Mouse (Mus musculus) embryonic fibroblast, embryonic 13.5 days (primary cell): ENCODE measurements around the gene Cox8a. TPM values are rescaled to one million over a fixed set of nuclear protein-coding genes. Genes with fewer than 3 reads are reported as not detected.
A peak's percentile ranks its signal among the peaks of the same experiment; 100 is the strongest.

Source experiments
- H3K27ac ChIP-seq: 2 replicates; pipeline ENCODE4 v1.5.1; 2012; ENCODE audit warnings: low read length, control low read depth, inconsistent platforms; ENCODE audit not compliant: insufficient read depth
- H3K4me1 ChIP-seq: 2 replicates; pipeline ENCODE4 v1.6.1; 2011; ENCODE audit warnings: low read length; ENCODE audit not compliant: control insufficient read depth, insufficient read depth
- H3K4me3 ChIP-seq: 2 replicates; pipeline ENCODE4 v1.5.1; 2011; ENCODE audit warnings: mild to moderate bottlenecking, control low read depth, low read length; ENCODE audit not compliant: insufficient read depth
- CTCF ChIP-seq: IDR thresholded peaks from 2 replicates; pipeline ENCODE4 v1.5.1; 2011; ENCODE audit warnings: mild to moderate bottlenecking, control low read depth, low read length, moderate library complexity, borderline replicate concordance; ENCODE audit not compliant: insufficient read depth
- POLR2A ChIP-seq: IDR thresholded peaks from 2 replicates; pipeline ENCODE4 v1.6.1; 2011; ENCODE audit warnings: low read depth, mild to moderate bottlenecking, control low read depth, low read length, moderate library complexity
- polyA plus RNA-seq: library from polyadenylated mRNA; stranded (reverse); fragments of >200 nt; gene quantifications from 2 replicates; pipeline ENCODE4 v1.2.4, GENCODE M21; 2011; ENCODE audit warnings: low read depth; ENCODE audit not compliant: missing spikeins, insufficient read length

Gene Cox8a
- polyA plus RNA-seq, 1 experiment: 456 TPM

- no peaks in the 10 kb centered on the region for H3K4me1 ChIP-seq
- no peak overlapping the region for H3K4me3 ChIP-seq
- no peak overlapping the region for H3K27ac ChIP-seq
- TF ChIP-seq CTCF (no peak), POLR2A (no peak)
Observed at GRCm38 (mm10) chr19:7246021-7246420, 28.6 kb upstream of the Cox8a start.

DNA sequence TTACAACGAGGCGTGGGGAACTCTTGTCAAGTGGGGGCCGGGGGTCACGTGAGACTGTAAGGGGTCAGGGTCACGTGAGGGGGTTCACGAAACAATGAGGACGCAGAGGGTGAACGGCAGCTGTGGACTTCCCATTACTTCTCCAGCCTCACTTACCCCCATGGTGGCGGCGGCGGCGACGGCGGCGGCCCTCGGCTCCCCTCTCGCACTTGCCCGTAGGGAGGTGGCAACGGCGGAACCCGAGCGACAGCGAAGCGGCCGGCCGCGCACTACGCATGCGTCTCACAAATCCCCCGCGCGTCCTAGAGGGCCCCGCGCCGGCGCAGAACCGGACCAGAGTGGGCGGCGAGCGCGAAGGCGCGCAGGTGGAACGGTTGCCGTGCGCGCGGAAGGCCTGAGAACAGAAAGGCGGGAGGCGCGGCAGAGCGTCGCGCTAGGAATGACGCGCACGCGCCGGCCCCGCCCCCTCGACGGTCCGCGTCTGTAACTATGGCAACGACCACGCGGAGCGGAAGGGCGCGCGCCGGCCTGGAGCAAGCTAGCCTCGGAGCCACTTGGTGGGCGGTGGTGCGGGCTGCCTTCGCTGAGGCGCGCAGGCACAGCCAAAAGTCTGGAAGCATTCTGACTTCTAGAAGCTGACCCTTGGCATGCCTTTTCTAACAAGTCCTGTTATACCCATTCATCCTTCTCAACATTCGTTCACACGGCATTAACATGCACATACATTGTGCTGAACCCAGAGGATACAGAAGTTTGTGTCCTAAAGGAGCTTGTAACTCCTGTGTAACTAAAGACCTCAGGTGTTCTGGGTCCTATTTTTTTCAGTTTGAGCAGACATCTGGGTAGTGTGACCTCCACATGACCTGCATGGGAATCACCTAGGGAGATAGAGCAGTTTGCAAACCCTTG, 23.6 kb upstream of the Cox8a start, which contains the start of gene Naa40:
TSS of gene Naa40 (minus strand) at position 402 of the 909 bp plus-strand sequence.
- peak; percentile 62 for TF ChIP-seq POLR2A
- TF ChIP-seq CTCF: no peak
- no peaks in the 10 kb centered on the region for H3K4me1 ChIP-seq
- H3K27ac ChIP-seq: peak within 1 kb of the TSS; percentile 29; the same call in 1 of the 2 replicates
- H3K4me3 ChIP-seq: peak within 1 kb of the TSS; percentile 76

DNA sequence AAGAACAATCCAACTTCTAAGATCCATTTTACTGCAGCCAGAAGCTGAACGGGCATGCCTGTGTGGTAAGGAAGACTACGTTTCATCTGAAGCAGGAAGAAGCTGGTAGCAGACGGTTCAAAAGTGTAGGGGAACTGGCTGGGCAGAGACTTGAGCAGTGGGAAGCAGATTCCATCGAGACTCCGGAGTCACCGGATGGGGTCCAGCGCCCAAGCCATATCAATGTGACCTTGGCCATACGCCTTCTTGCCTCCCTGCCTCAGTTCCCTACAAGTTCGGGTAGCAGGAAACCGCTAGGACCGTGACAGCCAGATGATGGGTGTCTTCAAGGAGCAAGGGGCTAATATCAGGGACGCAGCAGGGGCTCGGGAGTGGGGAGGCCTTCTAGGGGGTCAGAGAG, 22.9 kb upstream of the Cox8a start:
- no peak for TF ChIP-seq POLR2A
- TF ChIP-seq CTCF: no peak
- Histone ChIP-seq H3K27ac (no peak overlapping the region), H3K4me3 (peak overlapping the region; percentile 76), H3K4me1 (no peaks in the 10 kb centered on the region)

DNA sequence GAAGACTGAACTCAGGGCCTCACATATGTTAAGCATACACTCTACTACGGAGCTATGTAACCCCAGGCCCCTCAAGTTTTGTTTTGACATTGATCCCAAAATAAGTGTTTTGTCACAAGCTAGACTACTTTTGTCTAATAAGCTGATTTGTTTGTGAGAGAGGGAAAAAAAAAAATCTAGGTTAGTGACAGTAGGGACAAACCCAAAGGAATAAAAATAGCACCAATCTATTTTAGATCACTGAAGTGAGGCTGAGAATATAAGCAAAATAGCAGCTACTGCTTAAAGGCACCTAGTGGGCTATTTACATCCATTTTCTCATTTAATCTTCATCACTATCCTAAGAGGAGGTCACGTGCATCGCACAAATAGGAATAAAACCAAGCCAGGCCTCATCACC, 22.2 kb upstream of the Cox8a start:
- peak overlapping the region; percentile 76 for H3K4me3 ChIP-seq
- H3K27ac ChIP-seq: no peak overlapping the region
- TF ChIP-seq CTCF (no peak), POLR2A (no peak)
- H3K4me1 ChIP-seq: no peaks in the 10 kb centered on the region

DNA sequence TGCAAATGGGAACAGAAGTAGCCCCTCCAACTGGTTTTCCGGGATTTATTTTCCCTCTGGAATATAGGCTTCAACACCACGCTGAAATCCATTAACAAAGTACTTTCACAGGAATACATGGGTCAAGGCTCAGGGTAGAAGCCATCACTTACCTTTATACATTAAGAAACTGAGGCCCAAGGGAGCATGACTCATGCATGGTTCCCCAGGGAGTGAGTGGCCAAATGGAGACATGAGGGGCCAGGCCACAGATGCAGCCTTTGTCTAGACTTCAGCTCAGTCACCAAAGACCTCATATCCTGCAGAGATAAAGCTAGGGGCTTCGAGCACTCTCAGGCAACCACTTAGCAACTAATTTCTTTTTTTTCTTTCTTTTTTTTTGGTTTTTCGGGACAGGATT, 19.3 kb upstream of the Cox8a start:
- TF ChIP-seq CTCF (no peak), POLR2A (no peak)
- H3K4me1 ChIP-seq: no peaks in the 10 kb centered on the region
- no peak overlapping the region for H3K4me3 ChIP-seq
- no peak overlapping the region for H3K27ac ChIP-seq

GRCm38 (mm10) chr19:7236011-7236410, 18.6 kb upstream of the Cox8a start:
- H3K4me1 ChIP-seq: no peaks in the 10 kb centered on the region
- no peak overlapping the region for H3K27ac ChIP-seq
- TF ChIP-seq CTCF: no peak
- no peak for TF ChIP-seq POLR2A
- no peak overlapping the region for H3K4me3 ChIP-seq

DNA sequence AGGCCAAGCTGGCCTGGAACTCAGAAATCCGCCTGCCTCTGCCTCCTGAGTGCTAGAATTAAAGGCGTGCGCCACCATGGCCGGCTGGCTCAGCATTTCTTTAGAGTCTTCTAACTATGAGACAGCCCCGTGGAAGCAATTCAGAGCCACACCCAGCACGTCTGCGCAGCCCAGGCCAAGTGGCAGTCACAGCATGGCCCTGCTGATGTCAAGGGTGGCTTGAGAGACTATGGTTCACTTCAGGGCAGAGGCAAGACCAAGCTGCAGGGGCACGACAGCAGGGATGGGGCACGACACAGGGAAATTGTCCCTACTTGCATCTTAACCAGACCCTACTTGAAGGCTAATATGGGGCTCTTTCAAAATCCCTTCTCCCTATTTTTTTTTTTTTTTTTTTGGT, 18.0 kb upstream of the Cox8a start:
- H3K4me1 ChIP-seq: no peaks in the 10 kb centered on the region
- H3K27ac ChIP-seq: no peak overlapping the region
- H3K4me3 ChIP-seq: no peak overlapping the region
- TF ChIP-seq CTCF (no peak), POLR2A (no peak)

GRCm38 (mm10) chr19:7234537-7235221, 17.3 kb upstream of the Cox8a start:
- no peak overlapping the region for H3K27ac ChIP-seq
- H3K4me3 ChIP-seq: no peak overlapping the region
- H3K4me1 ChIP-seq: no peaks in the 10 kb centered on the region
- TF ChIP-seq POLR2A (no peak), CTCF (peak; percentile 64; the same call in 1 of the 2 replicates)

DNA sequence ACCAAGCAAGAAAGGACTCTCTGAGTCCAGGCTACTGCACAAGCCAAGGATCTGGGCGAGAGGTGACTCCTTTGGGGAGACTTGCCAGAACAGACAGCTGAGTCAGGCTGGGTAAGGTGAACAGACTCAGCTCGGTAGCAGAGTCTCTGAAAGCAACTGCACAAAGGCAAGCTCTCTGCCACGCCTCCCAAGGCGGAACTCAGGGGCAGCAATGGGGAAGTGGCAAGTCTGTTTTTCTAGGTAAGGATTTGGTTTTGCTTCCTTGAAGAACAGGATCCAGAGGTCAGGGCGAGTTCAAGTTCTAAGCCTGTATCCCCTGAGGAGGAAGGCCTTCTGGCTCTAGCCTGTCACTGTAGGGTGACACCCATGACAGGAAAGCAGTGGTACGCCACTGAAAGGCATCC, 9.1 kb upstream of the Cox8a start:
- Histone ChIP-seq H3K4me1 (no peaks in the 10 kb centered on the region), H3K27ac (no peak overlapping the region), H3K4me3 (no peak overlapping the region)
- TF ChIP-seq POLR2A (no peak), CTCF (no peak)

GRCm38 (mm10) chr19:7225096-7225690, 7.8 kb upstream of the Cox8a start:
- Histone ChIP-seq H3K4me3 (no peak overlapping the region), H3K4me1 (no peaks in the 10 kb centered on the region), H3K27ac (no peak overlapping the region)
- TF ChIP-seq POLR2A (no peak), CTCF (no peak)

DNA sequence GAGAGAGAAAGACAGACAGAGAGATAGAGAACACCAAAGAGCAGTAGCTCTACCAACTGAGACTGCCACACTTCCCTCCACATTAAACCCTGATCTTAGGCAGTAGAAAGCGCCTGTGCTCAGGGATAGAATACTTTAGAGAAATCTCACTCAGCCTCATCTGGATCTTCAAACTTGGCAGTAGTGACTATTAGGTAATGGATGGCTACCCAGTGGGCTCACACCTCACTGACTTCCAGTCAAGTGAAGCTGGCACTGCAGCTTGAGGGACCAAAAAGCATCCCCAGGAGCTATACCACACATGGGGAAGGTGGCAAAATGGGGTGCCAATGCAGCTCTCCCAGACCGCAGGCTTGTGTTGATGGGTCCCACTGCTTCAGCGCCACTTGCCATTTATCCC, 6.8 kb upstream of the Cox8a start:
- TF ChIP-seq POLR2A: no peak
- no peak for TF ChIP-seq CTCF
- H3K27ac ChIP-seq: no peak overlapping the region
- H3K4me1 ChIP-seq: no peaks in the 10 kb centered on the region
- no peak overlapping the region for H3K4me3 ChIP-seq
